In the genomic region with DNA sequence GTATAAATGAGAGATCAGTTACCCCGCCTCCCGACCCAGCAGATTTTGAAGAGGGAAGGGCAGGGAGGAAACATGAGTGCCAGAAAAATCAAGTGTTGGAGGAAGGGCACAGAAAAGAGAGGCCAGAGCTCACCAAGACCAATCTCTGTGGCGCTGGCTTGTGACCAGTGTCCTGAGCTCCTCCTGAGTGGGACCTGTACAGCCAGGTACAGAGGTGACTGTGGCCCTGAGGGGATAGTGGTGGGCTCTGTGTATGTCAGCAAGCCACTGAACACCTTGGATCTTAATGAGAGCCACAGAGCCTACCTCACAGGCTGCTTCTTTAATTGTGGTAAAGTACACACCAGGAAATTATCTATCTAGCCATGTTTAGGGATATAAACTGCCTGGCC, we compare ENCODE assay signal across 13 mouse cellular contexts. TPM values are rescaled to one million over a fixed set of nuclear protein-coding genes. Genes with fewer than 3 reads are reported as not detected.
A peak's percentile ranks its signal among the peaks of the same experiment; 100 is the strongest.
DNase-seq lines count a peak whose midpoint lies in the region; ATAC-seq lines count a peak whose summit lies in the region.
"Had no signal": no experiment of that assay in that cellular context is flagged by ENCODE, and none has a peak within 500 bp of the region (broad histone marks: within the 10 kb centered on the region; RNA-seq: fewer than 3 reads in every experiment).

No protein-coding gene starts in this region.

- no peaks in the 10 kb centered on the region for H3K27me3 ChIP-seq in forebrain, embryonic 13.5 days
- H3K27me3 ChIP-seq in forebrain, embryonic 10.5 days (ENCODE audit: poor library complexity, severe bottlenecking), result no peaks in the 10 kb centered on the region
- no peaks in the 10 kb centered on the region for H3K27me3 ChIP-seq in neural tube, embryonic 12.5 days (replicated peaks)
- H3K27me3 ChIP-seq in limb, embryonic 15.5 days, result no peaks in the 10 kb centered on the region
- H3K27me3 ChIP-seq: kidney, embryonic 15.5 days had no signal

- WGBS in forebrain, embryonic 13.5 days, result 33% methylated on average over 3 of the region's 3 CpGs
- 59% methylated on average over 3 of the region's 3 CpGs for WGBS in forebrain, embryonic 10.5 days
- 58% methylated on average over 3 of the region's 3 CpGs for WGBS in neural tube, embryonic 12.5 days
- WGBS in limb, embryonic 15.5 days, result 50% methylated on average over 3 of the region's 3 CpGs

- no peak overlapping the region for H3K4me2 ChIP-seq in forebrain, embryonic 13.5 days
- no peak overlapping the region for H3K4me2 ChIP-seq in neural tube, embryonic 12.5 days (replicated peaks)
- H3K4me2 ChIP-seq in limb, embryonic 15.5 days, result no peak overlapping the region
- H3K4me2 ChIP-seq: kidney, embryonic 15.5 days; liver, embryonic 12.5 days had no signal

- H3K9me3 ChIP-seq in forebrain, embryonic 13.5 days (replicated peaks), result 0 out of 2 replicates have a peak, but pooled peaks cover 4% of the 10 kb centered on the region
- H3K9me3 ChIP-seq in forebrain, embryonic 10.5 days, result peaks cover 12% of the 10 kb centered on the region
- H3K9me3 ChIP-seq in neural tube, embryonic 12.5 days, result peaks cover 10% of the 10 kb centered on the region; the same call in 1 of the 2 replicates
- H3K9me3 ChIP-seq in limb, embryonic 15.5 days, result peaks cover 7% of the 10 kb centered on the region; the same call in 1 of the 2 replicates
- H3K9me3 ChIP-seq: liver, embryonic 12.5 days had no signal

- ATAC-seq in forebrain, embryonic 13.5 days, result peak; percentile 14; the same call in 1 of the 2 replicates
- ATAC-seq in neural tube, embryonic 12.5 days (ENCODE audit: low FRiP score, low read depth), result no peak
- ATAC-seq in limb, embryonic 15.5 days (ENCODE audit: insufficient number of reproducible peaks, low FRiP score, low TSS enrichment, low read depth), result no peak
- ATAC-seq: liver, embryonic 12.5 days had no signal

- DNase-seq in forebrain, embryonic 10.5 days (ENCODE audit: extremely low spot score, low spot score), result no peak
- DNase-seq in neural tube, embryonic 10.5 days (ENCODE audit: extremely low spot score, low spot score), result no peak
- no peak for DNase-seq in spleen, postnatal 10 days (ENCODE audit: low spot score in 2 of 2)
- DNase-seq in ovary, postnatal 14 days (ENCODE audit: low spot score), result no peak
- DNase-seq: adrenal gland, adult 2 months; B cell, adult 2 months; cerebellum, adult 2 months; spleen, adult 18-20 months had no signal

- no peaks in the 10 kb centered on the region for H3K36me3 ChIP-seq in forebrain, embryonic 13.5 days (ENCODE audit: poor library complexity, severe bottlenecking)
- H3K36me3 ChIP-seq in forebrain, embryonic 10.5 days (replicated peaks), result no peaks in the 10 kb centered on the region
- no peaks in the 10 kb centered on the region for H3K36me3 ChIP-seq in neural tube, embryonic 12.5 days
- H3K36me3 ChIP-seq in limb, embryonic 15.5 days, result no peaks in the 10 kb centered on the region
- H3K36me3 ChIP-seq: liver, embryonic 12.5 days had no signal

- H3K9ac ChIP-seq in forebrain, embryonic 13.5 days, result peak overlapping the region; percentile 27; the same call in 1 of the 2 replicates
- H3K9ac ChIP-seq in neural tube, embryonic 12.5 days, result no peak overlapping the region
- H3K9ac ChIP-seq in limb, embryonic 15.5 days, result no peak overlapping the region
- H3K9ac ChIP-seq: kidney, embryonic 15.5 days; liver, embryonic 12.5 days had no signal

- H3K4me1 ChIP-seq in forebrain, embryonic 13.5 days, result peaks cover 24% of the 10 kb centered on the region
- peaks cover 15% of the 10 kb centered on the region for H3K4me1 ChIP-seq in forebrain, embryonic 10.5 days
- H3K4me1 ChIP-seq in neural tube, embryonic 12.5 days, result peaks cover 7% of the 10 kb centered on the region; the same call in 1 of the 2 replicates
- peaks cover 24% of the 10 kb centered on the region for H3K4me1 ChIP-seq in limb, embryonic 15.5 days
- H3K4me1 ChIP-seq: liver, embryonic 12.5 days had no signal

- no peak overlapping the region for H3K4me3 ChIP-seq in forebrain, embryonic 13.5 days
- no peak overlapping the region for H3K4me3 ChIP-seq in forebrain, embryonic 10.5 days
- H3K4me3 ChIP-seq in neural tube, embryonic 12.5 days, result no peak overlapping the region
- no peak overlapping the region for H3K4me3 ChIP-seq in limb, embryonic 15.5 days
- H3K4me3 ChIP-seq: kidney, embryonic 15.5 days; liver, embryonic 12.5 days had no signal

- H3K27ac ChIP-seq in forebrain, embryonic 13.5 days, result peak overlapping the region; percentile 62
- no peak overlapping the region for H3K27ac ChIP-seq in forebrain, embryonic 10.5 days
- H3K27ac ChIP-seq in neural tube, embryonic 12.5 days, result peak overlapping the region; percentile 21; the same call in 1 of the 2 replicates
- H3K27ac ChIP-seq in limb, embryonic 15.5 days, result peak overlapping the region; percentile 69; the same call in 1 of the 2 replicates
- H3K27ac ChIP-seq: kidney, embryonic 15.5 days; liver, embryonic 12.5 days had no signal

RNA-seq across cellular contexts. Expression of gene Traf3ip2, which starts 14.9 kb away (rescaled TPM):
- 3.6 and 4.6 TPM in 2 replicates for polyA plus RNA-seq in forebrain, embryonic 13.5 days (2015; fragmentation: Nextera tagmentation; extraction: Ambion mirVana)
- polyA plus RNA-seq in forebrain, embryonic 10.5 days (2016; fragmentation: Nextera tagmentation; extraction: Ambion mirVana), result 10.3 and 11.7 TPM in 2 replicates
- polyA plus RNA-seq in neural tube, embryonic 12.5 days (2016; fragmentation: Nextera tagmentation; extraction: Ambion mirVana), result 5.4 and 7.2 TPM in 2 replicates
- polyA plus RNA-seq in limb, embryonic 15.5 days (2015; fragmentation: Nextera tagmentation; extraction: Ambion mirVana), result 14.9 and 15.5 TPM in 2 replicates
